Mouse (Mus musculus) megakaryocyte, embryonic 14.5 days (primary cell): ENCODE measurements around the gene Camk2b.

Experiments
- FLI1 ChIP-seq: IDR thresholded peaks from 2 replicates; pipeline ENCODE4 v1.6.1; 2012; ENCODE audit warnings: low read length, inconsistent platforms, mixed read lengths
- GATA1 ChIP-seq: IDR thresholded peaks from 3 replicates; pipeline ENCODE4 v1.6.1; 2012; ENCODE audit warnings: mixed read lengths, low read length, inconsistent platforms, borderline replicate concordance

GRCm38 (mm10) chr11:6036477-6036876 is 29.7 kb downstream of the Camk2b start:
- no peak for TF ChIP-seq GATA1
- no peak for TF ChIP-seq FLI1
